Mouse (Mus musculus): ENCODE data around the gene Gramd1b. TPM values are rescaled to one million over a fixed set of nuclear protein-coding genes. Genes with fewer than 3 reads are reported as not detected.

Gene Gramd1b
- polyA plus RNA-seq, 1 experiment from 2014 or later, result 2.4 TPM

DNA sequence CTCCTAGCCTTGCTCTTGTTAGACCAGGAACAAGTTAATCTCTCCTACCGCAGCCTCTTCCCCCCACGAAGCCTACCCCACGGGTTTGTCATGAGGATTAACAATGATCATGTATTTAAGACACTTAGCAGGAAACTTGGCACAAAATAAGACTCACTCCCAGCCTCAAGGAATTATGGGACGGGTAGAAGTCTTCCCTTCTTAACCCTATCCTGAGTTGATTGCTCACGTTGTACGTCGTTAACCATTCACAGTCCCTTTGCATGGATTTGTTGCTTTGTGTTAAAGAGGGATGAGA lies 80.8 kb downstream of the Gramd1b start:
- DNase-seq (ENCODE audit: low spot score), result no peak
- H3K27ac ChIP-seq (replicated peaks), result no peak overlapping the region
- H3K4me1 ChIP-seq, result peaks cover 19% of the 10 kb centered on the region
- H3K27me3 ChIP-seq (replicated peaks; ENCODE audit: low read depth, poor library complexity, severe bottlenecking), result peaks cover 21% of the 10 kb centered on the region
- H3K36me3 ChIP-seq (replicated peaks), result no peaks in the 10 kb centered on the region
- 79% methylated on average over 7 of the region's 7 CpGs for WGBS
- H3K9me3 ChIP-seq, result no peaks in the 10 kb centered on the region
- no peak overlapping the region for H3K4me3 ChIP-seq

DNA sequence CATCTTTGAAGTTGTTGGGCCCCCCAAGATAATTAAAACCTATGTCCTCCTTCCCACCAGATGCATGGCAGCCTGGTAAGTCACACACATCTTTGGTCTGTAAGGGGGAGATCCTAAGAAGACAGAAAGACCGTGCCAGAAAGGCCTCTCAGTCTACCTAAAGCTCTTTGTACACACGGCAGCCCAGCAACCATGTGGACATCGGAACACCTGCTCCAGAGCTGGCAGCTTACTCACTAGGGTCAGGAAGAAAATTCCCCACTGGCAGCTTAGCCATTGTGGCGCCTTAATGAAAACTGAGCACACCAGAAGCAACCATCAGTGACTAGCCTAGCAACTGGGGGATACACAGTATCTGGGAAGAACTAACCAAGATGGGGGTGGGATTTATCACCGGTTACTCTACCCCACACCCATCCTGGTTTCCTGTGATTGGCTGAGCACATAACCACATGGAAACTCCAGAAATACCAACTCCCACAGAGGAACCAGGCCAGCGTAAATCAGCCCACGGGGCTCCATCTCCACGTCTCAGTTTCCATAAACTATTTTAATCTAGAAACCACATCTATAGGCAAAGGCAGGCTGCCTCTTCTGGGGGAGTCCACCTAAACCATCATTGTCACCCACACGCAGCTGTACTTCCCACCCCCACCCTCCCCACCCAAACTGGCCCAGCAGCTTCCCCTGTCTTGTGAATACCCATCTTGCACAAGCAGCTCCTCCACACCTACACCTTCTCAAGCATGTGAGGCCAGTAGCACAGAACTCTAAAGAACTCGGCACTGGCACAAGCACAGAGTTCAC lies 81.4 kb downstream of the Gramd1b start:
- Histone ChIP-seq H3K9me3 (no peaks in the 10 kb centered on the region), H3K27me3 (replicated peaks; ENCODE audit: low read depth, poor library complexity, severe bottlenecking) (peaks cover 15% of the 10 kb centered on the region), H3K4me1 (peaks cover 14% of the 10 kb centered on the region), H3K27ac (replicated peaks) (no peak overlapping the region), H3K4me3 (no peak overlapping the region), H3K36me3 (replicated peaks) (no peaks in the 10 kb centered on the region)
- WGBS, result 83% methylated on average over 10 of the region's 10 CpGs
- DNase-seq (ENCODE audit: low spot score), result no peak

DNA sequence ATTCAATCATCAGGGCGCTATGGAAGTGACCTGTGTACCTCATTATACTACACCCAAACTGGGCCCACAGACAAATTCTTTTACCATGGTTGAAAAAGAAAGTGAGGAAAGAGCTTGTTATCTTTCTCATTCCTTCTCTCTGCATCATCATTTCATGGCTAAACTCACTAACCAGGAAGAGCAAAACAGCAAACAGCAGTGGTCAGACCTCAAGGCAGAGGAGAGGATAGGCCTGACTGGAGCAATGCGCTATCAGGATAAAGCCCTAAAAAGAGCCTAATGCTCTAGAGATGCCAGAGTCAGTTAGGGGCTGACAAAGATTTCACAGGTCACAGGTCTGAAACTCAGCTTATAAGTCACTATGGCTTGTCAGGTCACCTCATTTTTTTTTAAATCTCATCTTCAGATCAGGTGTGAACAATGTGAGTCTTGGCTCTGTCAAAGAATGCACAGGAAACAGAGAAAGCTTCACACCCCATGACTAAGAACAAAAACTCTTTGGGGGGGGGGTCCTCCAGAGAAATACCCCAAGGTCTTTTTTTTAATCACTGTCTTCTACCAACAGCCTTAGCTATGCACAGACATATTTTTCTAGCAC lies 82.4 kb downstream of the Gramd1b start:
- no peak overlapping the region for H3K4me3 ChIP-seq
- no peaks in the 10 kb centered on the region for H3K9me3 ChIP-seq
- no peak overlapping the region for H3K27ac ChIP-seq (replicated peaks)
- peaks cover 7% of the 10 kb centered on the region; the same call in 1 of the 2 replicates for H3K4me1 ChIP-seq
- no peak for DNase-seq (ENCODE audit: low spot score)
- 93% methylated on average over 2 of the region's 2 CpGs for whole genome bisulfite sequencing
- H3K27me3 ChIP-seq (replicated peaks; ENCODE audit: low read depth, poor library complexity, severe bottlenecking), result peaks cover 5% of the 10 kb centered on the region
- H3K36me3 ChIP-seq (replicated peaks), result no peaks in the 10 kb centered on the region

DNA sequence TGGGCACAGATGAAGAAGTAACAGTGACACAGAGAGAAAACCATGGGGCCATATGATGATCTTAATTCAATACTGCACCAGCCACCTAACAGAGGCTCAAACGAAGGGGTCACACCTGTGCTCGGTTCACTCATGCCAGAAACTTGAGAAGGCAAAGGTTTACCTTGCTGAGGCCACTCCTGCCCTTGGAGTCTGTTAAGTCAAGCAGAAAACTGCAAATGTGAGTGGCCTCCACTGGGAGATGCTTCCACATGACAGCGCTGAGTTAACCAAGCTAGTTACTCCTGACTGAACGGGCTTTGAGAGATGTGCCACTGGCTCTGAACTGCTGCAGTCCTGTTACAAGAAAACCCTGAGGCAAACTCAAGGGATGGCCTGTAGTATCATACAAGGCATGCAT lies 83.9 kb downstream of the Gramd1b start:
- WGBS, result 69% methylated on average over 4 of the region's 4 CpGs
- Histone ChIP-seq H3K4me3 (no peak overlapping the region), H3K36me3 (replicated peaks) (no peaks in the 10 kb centered on the region), H3K9me3 (no peaks in the 10 kb centered on the region), H3K27ac (replicated peaks) (no peak overlapping the region), H3K27me3 (replicated peaks; ENCODE audit: low read depth, poor library complexity, severe bottlenecking) (no peaks in the 10 kb centered on the region), H3K4me1 (peaks cover 7% of the 10 kb centered on the region; the same call in 1 of the 2 replicates)
- DNase-seq (ENCODE audit: low spot score), result no peak

DNA sequence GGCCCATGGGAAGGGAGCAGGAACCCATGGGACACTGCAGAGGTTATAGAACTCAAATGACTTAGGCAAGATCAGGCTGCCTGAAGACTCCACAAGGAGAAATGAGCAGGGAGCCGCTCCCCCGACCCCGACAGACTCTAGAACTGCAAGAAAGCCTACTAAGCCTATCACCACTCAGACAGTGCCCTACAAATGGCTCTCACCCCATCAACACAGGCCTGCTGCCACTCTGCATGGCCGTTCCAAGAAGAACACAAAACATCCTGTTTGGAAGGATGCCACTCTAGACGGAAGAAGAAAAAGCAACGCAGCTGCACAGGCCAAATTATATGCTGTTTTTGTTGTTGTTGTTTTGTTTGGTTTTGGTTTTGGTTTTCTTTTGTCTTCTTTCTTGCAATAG lies 86.2 kb downstream of the Gramd1b start:
- 0 out of 2 replicates have a peak, but pooled peaks cover 4% of the 10 kb centered on the region for H3K27me3 ChIP-seq (replicated peaks; ENCODE audit: low read depth, poor library complexity, severe bottlenecking)
- no peak for DNase-seq (ENCODE audit: low spot score)
- H3K4me1 ChIP-seq, result peaks cover 2% of the 10 kb centered on the region
- no peaks in the 10 kb centered on the region for H3K36me3 ChIP-seq (replicated peaks)
- H3K27ac ChIP-seq (replicated peaks), result no peak overlapping the region
- H3K4me3 ChIP-seq, result no peak overlapping the region
- no peaks in the 10 kb centered on the region for H3K9me3 ChIP-seq
- WGBS, result 91% methylated on average over 6 of the region's 6 CpGs

DNA sequence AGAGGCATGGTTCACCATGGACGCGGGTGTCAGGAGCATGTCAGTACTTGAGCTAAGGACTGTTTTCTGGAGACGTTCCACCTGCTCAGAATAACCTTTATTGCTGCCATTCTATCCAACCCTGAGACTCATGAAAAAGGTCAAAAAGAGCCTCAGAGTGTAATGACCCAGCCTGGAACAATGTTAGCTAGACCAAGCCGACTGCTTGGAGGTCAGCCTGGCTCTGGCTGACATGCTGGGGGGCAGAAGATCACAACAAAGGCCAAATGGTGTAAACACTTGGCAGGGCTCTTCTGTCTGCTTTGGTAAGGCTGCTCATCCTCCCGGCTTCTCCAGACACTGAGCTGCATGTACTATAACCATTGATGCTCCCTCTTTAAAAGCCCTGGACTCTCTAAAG lies 88.4 kb downstream of the Gramd1b start:
- 69% methylated on average over 5 of the region's 5 CpGs for WGBS
- H3K36me3 ChIP-seq (replicated peaks), result no peaks in the 10 kb centered on the region
- DNase-seq (ENCODE audit: low spot score), result no peak
- H3K27ac ChIP-seq (replicated peaks), result no peak overlapping the region
- no peak overlapping the region for H3K4me3 ChIP-seq
- 0 out of 2 replicates have a peak, but pooled peaks cover 4% of the 10 kb centered on the region for H3K27me3 ChIP-seq (replicated peaks; ENCODE audit: low read depth, poor library complexity, severe bottlenecking)
- H3K9me3 ChIP-seq, result no peaks in the 10 kb centered on the region
- H3K4me1 ChIP-seq, result peaks cover 20% of the 10 kb centered on the region

DNA sequence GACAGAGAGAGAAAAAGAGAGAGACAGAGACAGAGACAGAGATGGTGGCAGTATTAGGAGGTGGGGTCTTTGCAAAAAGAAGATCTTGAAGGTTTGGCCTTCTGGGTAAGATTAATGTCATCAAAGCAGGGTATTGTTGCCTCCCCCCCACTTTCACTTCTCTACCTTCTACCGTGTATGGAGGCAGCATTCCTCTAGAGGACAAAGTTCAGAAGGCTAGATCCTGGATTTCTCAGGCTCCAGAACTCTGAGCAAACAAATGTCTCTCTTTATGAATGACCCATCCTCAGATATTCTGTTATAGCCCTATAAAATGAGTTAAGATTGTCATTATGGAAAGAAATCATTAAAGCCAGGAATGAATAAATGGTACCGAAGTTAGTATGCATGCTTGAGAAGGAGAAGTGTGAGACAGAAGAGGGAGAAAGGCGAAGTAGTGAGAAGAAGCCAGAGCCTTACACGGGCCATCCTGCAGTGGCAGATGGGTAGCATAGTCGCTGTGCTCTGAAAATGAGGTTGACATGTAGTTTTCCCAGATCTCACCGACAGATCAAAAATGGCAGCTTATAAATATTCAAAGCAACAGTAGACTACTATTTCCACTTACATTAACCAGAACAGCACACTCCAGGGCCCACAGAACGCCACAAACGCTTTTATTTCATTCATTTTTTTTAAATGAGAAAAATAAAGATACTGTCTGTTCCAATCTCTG lies 91.1 kb downstream of the Gramd1b start:
- DNase-seq (ENCODE audit: low spot score), result no peak
- Histone ChIP-seq H3K27ac (replicated peaks) (0 out of 2 replicates have a peak overlapping the region, but pooled peaks have one; percentile 36), H3K36me3 (replicated peaks) (no peaks in the 10 kb centered on the region), H3K9me3 (no peaks in the 10 kb centered on the region), H3K4me1 (peaks cover 20% of the 10 kb centered on the region), H3K4me3 (no peak overlapping the region), H3K27me3 (replicated peaks; ENCODE audit: low read depth, poor library complexity, severe bottlenecking) (0 out of 2 replicates have a peak, but pooled peaks cover 4% of the 10 kb centered on the region)
- 86% methylated on average over 8 of the region's 8 CpGs for WGBS

DNA sequence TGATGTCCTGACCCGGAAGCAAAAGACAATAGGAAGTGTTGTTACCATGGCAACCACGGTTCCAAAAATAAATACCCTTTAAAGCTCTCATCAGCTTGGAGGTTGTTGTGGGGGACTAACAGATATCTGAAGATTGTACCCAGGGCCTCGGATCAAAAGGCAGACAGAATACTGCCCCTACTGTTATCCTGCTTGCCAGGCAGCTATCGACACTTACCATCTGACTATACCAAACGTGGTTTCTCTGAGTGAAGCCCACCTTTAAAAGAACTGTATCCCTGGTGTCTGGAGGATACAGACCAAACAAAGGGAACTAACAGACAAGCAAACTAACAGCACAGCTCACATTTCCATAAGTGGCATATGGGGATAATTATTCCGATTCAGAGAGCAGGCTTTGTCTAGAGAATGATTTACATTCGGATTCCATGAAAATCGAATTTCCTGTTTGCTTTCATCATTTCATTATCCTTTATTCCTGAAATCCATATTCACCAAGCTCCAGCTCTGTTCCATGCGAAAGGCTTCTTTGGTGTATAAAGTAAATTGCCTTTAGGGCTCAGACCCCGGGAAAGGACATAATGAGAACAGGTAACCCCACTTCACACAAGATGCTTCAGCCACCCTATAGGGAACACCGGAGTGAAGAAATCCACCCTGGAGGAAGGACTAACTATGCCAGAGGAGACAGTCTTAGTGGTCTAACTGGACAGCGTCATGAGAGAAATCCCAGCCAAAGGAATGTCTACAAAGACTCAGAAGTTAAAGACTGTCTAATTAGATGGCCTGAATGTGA lies 92.3 kb downstream of the Gramd1b start:
- Histone ChIP-seq H3K9me3 (no peaks in the 10 kb centered on the region), H3K27ac (replicated peaks) (peak overlapping the region; percentile 44; the same call in 1 of the 2 replicates), H3K4me3 (no peak overlapping the region), H3K27me3 (replicated peaks; ENCODE audit: low read depth, poor library complexity, severe bottlenecking) (0 out of 2 replicates have a peak, but pooled peaks cover 4% of the 10 kb centered on the region), H3K4me1 (peaks cover 20% of the 10 kb centered on the region), H3K36me3 (replicated peaks) (no peaks in the 10 kb centered on the region)
- DNase-seq (ENCODE audit: low spot score), result no peak
- WGBS, result 52% methylated on average over 12 of the region's 12 CpGs

DNA sequence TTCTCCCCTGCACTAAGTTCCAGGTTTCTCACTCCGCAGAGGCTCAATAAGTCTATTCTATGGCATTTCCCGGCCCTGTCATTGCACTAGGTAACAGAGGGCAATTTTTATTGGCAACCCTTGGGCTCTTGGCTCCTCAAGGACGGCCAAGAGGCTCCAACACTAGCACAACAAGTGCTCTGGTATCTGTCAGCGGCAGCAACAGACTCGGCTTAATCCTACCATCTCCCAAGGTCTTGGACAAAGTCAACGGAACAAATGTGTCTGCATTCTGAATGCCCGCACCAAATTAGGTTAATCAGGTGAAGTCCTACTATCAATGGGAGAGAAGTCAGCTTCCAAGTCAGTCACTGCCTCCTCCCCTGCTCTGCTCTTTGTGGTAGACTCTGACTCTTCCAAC lies 93.3 kb downstream of the Gramd1b start:
- H3K27ac ChIP-seq (replicated peaks), result no peak overlapping the region
- no peaks in the 10 kb centered on the region for H3K9me3 ChIP-seq
- H3K36me3 ChIP-seq (replicated peaks), result no peaks in the 10 kb centered on the region
- WGBS, result 86% methylated on average over 7 of the region's 7 CpGs
- H3K4me1 ChIP-seq, result peaks cover 20% of the 10 kb centered on the region
- H3K4me3 ChIP-seq, result no peak overlapping the region
- no peak for DNase-seq (ENCODE audit: low spot score)
- H3K27me3 ChIP-seq (replicated peaks; ENCODE audit: low read depth, poor library complexity, severe bottlenecking), result 0 out of 2 replicates have a peak, but pooled peaks cover 4% of the 10 kb centered on the region

DNA sequence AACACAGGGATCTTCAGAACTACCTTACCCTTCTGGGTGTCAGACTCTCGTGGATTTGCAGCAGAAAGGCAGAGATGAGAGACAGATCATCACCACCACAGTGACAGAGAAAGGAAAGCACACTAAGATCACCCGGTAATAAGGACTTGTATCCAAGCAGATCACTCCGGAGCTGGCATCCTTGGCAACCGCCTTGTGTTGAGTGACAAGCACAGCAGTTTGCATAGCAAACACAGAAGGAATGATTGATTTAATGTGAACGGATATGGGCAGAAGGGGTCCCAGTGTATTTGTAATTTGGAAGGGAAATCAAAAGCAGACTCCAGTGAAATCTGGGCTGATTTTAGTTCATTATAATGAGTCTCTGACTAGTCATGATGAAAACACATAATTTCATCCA lies 97.9 kb downstream of the Gramd1b start:
- no peak overlapping the region for H3K27ac ChIP-seq (replicated peaks)
- WGBS, result 86% methylated on average over 5 of the region's 5 CpGs
- H3K4me1 ChIP-seq, result peaks cover 2% of the 10 kb centered on the region; the same call in 1 of the 2 replicates
- no peak for DNase-seq (ENCODE audit: low spot score)
- no peaks in the 10 kb centered on the region for H3K36me3 ChIP-seq (replicated peaks)
- no peaks in the 10 kb centered on the region for H3K27me3 ChIP-seq (replicated peaks; ENCODE audit: low read depth, poor library complexity, severe bottlenecking)
- H3K4me3 ChIP-seq, result no peak overlapping the region
- H3K9me3 ChIP-seq, result no peaks in the 10 kb centered on the region

DNA sequence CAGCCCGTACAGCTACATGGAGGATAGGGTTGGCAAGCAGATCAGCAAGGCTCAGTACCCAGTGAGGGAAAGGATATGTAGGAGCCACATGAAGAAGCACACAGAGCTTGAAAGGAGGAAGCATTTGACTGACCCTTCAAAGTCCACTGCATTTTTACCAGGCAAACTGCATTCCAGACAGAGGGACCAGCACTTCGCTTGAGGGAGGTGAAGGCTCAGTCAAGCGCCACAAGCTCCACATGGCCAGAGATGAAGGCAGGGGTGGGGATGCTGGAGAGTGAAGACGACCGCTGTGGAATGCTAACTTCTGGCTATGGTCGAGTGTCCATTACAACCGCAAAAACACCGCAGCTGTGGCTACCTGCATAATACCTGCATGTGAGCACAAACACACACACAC lies 100.2 kb downstream of the Gramd1b start:
- no peaks in the 10 kb centered on the region for H3K27me3 ChIP-seq (replicated peaks; ENCODE audit: low read depth, poor library complexity, severe bottlenecking)
- no peaks in the 10 kb centered on the region for H3K9me3 ChIP-seq
- H3K4me1 ChIP-seq, result no peaks in the 10 kb centered on the region
- DNase-seq (ENCODE audit: low spot score), result no peak
- 85% methylated on average over 8 of the region's 8 CpGs for WGBS
- no peak overlapping the region for H3K27ac ChIP-seq (replicated peaks)
- no peak overlapping the region for H3K4me3 ChIP-seq
- no peaks in the 10 kb centered on the region for H3K36me3 ChIP-seq (replicated peaks)

DNA sequence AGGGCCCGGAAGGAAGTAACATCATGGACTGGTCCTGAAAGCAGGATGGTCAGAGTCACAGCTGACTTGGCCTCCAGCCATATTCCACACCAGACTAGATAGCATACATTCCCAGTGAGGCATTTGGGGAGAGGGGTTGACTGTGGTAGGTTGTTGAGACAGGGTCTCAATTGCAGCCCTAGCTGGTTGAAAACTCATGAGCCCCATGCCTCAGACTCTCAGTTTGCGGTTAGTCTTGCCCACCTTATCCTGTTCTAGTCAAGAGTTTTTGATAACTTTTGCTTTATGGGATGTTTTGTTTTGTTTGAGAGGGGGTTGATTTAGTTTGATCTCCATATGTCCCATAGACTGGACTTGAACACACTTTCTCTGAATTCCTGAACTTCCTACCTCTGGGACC lies 103.5 kb downstream of the Gramd1b start:
- no peaks in the 10 kb centered on the region for H3K9me3 ChIP-seq
- WGBS, result 95% methylated on average over 2 of the region's 2 CpGs
- no peak overlapping the region for H3K4me3 ChIP-seq
- no peaks in the 10 kb centered on the region for H3K27me3 ChIP-seq (replicated peaks; ENCODE audit: low read depth, poor library complexity, severe bottlenecking)
- no peaks in the 10 kb centered on the region for H3K36me3 ChIP-seq (replicated peaks)
- H3K4me1 ChIP-seq, result no peaks in the 10 kb centered on the region
- no peak overlapping the region for H3K27ac ChIP-seq (replicated peaks)
- DNase-seq (ENCODE audit: low spot score), result no peak

Measured in embryonic facial prominence, embryonic 10.5 days (tissue).